Mouse (Mus musculus): ENCODE measurements around the gene Hmgcl.

Gene Hmgcl

DNA sequence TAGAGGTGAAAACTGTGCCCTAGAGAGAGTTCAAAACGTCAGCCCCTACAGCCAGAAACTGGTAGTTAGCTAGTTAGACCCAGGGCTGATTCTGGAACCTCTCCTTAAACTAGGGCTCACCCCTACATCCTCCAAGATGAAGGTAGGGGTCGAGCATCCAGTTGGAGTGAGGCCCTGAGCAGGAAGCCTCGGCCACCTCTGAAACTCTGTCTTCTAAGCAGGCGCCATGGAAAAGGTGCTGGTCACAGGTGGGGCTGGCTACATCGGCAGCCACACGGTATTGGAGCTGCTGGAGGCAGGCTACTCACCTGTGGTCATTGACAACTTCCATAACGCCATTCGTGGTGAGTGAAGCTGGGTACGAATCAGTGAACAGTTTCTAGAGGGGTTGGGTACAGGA lies 18.9 kb downstream of the Hmgcl start:
- TF ChIP-seq GATA4 (IDR thresholded peaks at IDR 0.05; ENCODE audit: insufficient replicate concordance, low read length) = no peak

DNA sequence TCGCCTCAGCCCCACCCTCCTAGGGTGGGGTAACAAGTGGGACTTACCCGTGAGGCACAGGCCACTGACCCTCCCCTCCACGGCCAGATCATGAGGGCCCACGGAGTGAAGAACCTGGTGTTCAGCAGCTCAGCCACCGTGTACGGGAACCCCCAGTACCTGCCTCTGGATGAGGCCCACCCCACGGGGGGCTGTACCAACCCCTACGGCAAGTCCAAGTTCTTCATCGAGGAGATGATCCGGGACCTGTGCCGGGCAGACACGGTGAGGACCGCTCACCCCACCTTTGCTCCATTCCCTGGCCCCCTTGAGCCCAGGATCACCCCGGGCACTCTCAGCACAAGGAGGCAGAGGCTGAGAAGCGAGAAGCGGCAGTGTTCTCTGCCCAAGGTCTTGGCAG lies 20.0 kb downstream of the Hmgcl start:
- TF ChIP-seq GATA4 (IDR thresholded peaks at IDR 0.05; ENCODE audit: insufficient replicate concordance, low read length) = no peak

DNA sequence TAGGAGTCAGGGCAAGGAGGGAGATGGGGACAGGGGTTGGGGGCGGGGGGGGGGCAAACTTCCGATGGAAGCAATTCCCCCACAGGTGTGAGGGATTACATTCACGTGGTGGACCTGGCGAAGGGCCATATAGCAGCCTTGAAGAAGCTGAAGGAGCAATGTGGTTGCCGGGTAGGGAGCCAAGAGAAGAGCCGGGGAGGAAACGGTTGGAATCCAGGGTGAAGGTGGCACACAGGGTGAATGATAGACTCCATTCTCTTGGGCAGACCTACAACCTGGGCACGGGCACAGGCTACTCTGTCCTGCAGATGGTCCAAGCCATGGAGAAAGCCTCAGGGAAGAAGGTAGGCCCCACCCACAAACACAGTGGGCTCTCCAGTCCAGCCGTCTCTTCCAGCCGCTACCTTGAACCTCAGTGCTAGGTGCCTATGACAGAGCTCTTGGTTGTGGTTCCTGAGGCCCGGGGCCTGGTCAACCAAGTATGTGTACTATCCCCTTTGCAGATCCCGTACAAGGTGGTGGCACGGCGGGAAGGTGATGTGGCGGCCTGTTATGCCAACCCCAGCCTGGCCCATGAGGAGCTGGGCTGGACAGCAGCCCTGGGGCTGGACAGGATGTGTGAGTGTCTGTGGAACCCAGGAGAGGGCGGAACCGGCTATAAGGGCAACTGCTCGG lies 21.0 kb downstream of the Hmgcl start:
- no peak for TF ChIP-seq GATA4 (IDR thresholded peaks at IDR 0.05; ENCODE audit: insufficient replicate concordance, low read length)

DNA sequence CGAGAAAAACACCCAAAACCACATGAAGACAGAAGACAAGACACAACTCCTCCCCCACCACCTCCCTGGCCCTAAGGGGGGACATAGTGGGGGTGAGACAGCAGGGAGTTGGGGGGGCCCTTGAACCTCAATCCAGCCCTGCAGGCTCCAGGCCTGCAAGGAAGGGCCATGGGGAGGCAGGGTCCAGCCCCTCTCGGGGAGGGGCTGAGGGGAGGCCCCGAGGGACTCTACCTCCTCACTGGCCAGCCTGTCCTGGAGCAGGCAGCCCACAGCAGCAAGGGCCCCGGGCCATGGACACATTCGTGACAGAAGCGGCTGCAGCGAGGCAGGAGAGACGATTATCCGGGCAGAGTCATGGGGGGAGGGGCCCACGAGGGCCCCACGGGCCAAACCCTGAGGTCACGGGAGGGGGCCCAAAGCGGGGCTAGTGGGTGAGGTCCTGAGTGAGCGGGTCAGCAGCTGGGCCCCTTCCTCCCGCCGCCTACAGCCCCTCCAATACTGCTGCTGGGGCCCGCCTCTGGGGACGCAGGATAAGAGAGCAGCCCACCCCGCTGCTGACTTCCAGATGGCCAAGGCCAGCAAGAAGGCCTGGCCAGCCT lies 22.1 kb downstream of the Hmgcl start:
- no peak for TF ChIP-seq GATA4 (IDR thresholded peaks at IDR 0.05; ENCODE audit: insufficient replicate concordance, low read length)

DNA sequence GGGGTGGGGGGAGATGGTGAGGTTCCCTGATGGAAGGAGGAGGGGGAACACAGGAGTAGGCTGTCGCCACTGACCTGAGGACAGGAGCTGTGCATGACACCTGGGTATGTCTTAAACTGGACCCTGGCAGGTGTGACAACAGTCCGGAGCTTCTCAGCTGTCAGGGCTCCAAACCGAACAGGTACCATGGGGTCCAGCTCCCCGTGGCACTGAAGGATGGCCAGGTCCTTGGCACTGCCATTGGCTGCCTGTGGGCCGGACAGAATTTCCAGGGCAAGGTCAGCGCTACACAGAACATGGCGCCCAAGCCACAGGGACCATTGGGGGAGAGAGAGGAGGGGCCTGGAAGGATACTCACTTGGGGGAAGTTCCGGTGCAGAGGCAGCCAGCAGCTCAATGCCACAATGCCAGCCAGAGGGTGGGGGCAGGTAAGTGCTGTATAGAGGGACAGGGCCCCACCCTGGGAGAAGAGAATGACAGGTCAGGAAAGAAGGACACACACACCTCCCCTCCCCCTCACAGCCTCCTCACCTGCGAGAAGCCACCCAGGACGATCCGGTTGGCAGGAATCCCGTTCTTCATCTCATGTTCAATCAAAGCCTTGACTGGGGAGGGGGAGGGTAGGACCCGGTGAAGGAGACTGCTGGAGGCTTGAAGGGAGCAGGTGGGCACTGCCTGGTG lies 23.0 kb downstream of the Hmgcl start:
- no peak for TF ChIP-seq GATA4 (IDR thresholded peaks at IDR 0.05; ENCODE audit: insufficient replicate concordance, low read length)

DNA sequence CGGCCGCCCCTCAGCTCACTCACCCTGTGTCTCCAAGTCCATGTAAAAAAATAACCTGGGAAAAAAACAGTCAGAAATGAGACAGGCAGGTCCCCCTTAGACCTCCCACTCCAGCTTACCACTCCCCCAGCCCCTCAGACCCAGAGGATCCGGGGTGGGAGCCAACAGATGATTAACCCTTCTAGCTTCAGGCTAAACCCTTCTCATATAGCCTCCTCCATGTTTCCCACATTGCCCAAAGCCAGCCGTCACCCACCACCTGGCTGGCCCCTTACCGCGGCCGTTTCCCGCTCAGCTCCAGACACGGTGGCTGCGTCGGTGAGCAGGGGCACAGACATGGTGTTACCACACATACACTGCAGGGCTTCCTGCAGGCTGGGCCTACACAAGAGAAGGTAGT lies 24.3 kb downstream of the Hmgcl start:
- TF ChIP-seq GATA4 (IDR thresholded peaks at IDR 0.05; ENCODE audit: insufficient replicate concordance, low read length) = no peak

DNA sequence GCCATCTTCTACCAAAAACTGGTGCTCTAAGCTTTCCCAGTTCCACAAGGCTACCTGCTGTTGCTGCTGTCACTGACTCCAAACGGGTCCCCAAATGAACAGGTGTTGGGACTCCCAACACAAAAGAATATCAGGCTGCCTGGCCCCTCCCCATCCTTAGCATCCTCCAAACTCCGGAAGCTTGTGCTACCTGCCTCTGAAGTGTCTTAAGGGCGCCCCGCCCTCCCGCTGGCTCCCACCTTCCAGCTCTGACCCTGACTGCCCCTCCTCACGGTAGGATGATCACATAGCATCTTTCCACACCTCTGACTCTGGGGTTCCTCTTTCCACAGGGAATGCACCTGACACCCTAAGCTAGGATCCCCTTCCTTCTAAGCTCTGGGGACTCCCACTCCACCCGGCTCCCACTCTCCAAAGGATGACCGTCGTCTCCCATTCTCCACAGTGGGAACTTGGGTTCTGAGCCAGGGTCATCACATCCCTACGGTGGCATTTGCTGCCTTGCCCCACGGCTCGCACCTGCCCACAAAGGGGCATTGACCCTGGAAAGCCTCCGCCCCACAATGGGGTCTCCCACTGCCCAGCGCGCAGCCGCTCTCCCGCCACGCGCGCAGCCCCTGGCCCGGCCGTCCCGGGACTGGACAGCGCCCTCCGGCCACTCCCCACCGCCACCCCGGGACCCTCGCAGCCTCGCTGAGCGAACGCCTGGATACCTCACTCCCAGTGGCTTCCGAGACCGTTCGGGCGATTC lies 25.7 kb downstream of the Hmgcl start:
- no peak for TF ChIP-seq GATA4 (IDR thresholded peaks at IDR 0.05; ENCODE audit: insufficient replicate concordance, low read length)

DNA sequence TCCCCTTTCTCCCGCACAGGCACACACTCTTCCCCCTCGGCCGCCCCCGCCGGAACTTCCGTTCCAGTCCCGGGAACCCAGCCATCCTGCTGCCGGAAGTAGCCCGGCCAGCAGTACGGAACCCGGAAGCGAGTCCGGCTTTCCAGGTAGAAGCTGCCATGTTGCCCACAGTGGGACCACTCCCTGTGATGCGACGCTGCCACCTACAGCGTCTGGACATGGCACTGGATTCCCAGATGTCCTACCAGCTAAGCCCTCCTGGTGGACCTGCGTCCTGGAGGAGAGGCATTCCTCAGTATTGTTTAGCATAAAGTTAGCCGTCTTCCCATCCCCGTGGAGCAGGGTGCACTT lies 26.3 kb downstream of the Hmgcl start, which contains the start of gene Lypla2:
Gene Lypla2 (minus strand): TSS at position 71 of the 351 bp plus-strand sequence.
- TF ChIP-seq GATA4 (IDR thresholded peaks at IDR 0.05; ENCODE audit: insufficient replicate concordance, low read length) = no peak

DNA sequence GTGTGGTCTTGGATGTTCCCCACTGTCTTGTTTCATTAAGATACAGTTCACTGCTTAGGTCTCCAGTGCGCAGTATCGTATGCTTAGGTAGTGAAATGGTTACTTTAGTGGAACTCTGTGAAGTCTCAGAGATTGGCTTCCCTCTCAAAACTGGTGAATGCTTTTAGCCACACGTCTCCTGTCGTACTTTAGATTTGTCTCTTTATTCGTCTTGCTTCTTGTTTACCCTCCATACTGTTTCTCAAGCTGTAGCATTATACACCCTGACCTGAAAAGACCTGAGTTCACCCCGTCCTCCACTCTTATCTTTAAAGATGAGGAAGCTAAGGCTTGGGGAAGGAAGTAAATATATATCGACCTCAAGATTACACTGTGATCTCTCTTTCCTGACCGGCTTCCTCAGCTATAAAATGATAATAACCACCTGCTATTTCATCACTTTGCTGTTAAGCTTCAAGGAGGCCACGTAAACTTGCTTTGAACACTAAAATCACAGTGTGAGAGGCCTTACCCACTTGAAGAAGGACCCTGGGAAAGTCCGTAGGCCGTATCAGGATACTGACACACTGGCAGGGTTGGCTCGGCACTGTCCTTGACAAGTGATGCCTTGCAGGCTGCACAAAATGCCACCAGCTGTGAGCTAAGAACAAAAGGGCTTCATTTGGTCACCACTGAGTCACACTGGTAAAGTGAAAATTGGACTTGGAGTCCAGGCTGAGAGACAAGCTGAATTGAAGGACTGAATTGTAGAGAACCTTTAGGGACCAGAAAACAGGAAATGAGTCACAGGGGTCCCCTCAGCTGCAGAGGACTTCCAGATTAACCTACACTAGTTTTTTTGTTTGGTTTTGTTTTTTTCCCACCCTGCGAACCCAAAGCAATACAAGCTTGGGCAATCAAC lies 26.9 kb downstream of the Hmgcl start:
- TF ChIP-seq GATA4 (IDR thresholded peaks at IDR 0.05; ENCODE audit: insufficient replicate concordance, low read length) = no peak

DNA sequence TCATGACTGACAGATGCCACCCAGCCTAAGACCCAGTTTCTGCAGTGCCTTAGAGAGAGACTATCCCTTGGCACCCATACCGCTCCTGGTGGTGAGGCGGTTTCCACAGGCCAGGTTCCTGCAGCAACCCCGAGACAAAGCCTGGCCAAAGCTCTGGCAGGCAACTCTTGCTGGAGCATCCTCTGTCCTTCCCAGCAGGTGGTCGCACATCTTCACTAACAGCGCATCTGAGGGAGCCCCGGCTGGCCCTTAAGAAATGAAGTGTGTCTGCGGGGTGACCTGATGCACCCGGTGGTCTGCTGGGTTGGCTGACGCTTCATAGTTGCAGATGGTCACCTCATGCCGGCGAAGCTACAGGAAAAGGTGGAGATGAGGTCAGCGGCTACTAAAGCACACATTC lies 29.9 kb downstream of the Hmgcl start:
- TF ChIP-seq GATA4 (IDR thresholded peaks at IDR 0.05; ENCODE audit: insufficient replicate concordance, low read length) = no peak

DNA sequence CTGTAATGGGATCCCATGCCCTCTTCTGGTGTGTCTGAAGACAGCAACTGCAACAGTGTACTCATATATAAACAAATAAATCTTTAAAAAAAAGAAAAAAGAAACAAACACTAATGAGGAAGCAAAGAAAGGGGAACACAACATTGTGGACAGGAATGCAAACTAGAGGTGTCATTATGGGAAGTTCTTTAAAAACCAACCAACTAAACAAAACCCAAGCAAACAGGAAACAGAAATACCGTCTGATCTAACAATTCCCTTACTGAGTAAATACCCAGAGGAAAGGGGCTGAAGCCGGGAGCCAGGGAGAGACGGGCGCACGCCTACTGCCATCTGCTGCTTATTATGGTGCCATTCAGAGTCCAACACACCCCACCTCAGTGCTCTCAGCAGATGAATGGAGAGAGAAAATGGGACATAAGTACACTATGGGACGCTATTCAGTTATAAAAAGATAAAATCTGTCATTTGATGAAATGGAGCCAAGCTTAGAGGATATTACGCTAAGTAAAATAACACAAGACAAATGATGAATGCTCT lies 35.3 kb downstream of the Hmgcl start:
- TF ChIP-seq GATA4 (IDR thresholded peaks at IDR 0.05; ENCODE audit: insufficient replicate concordance, low read length) = no peak

DNA sequence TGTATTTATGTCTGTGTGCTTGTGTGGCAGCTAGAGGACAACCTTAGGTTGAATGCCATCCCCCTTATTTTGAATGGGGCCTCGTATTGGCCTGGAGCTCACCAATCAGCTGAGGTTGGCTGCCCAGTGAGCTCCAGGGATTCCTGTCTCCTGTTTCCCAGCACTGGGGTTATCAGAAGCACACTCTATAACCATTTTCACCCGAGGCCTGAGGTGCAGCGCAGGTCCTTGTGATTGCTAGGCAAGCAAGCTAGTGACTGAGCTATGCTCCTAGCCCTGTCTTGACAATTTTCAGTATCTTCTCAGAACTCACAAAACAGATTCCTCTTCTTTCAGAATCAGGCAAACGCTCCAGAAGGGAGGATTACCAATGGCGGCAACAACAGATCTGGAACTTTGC lies 38.3 kb downstream of the Hmgcl start:
- no peak for TF ChIP-seq GATA4 (IDR thresholded peaks at IDR 0.05; ENCODE audit: insufficient replicate concordance, low read length)

DNA sequence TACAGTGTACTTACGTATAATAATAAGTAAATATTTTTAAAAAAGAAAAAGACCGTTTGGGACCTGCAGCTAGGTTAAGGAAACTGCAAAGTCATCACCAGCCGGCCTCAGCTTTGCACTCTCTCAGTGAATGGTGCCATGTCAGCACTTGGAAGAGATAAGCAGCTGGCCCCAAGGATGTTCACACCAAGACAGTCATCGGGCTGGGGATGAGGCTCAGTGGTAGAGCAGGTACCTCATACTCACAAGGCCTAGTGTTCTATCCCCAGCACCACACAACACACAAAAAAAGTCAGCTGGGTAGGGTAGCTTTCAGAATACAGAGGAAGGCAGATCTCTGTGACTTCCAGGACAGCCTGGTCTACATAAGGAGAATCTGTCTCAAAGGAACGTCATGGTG lies 38.9 kb downstream of the Hmgcl start:
- no peak for TF ChIP-seq GATA4 (IDR thresholded peaks at IDR 0.05; ENCODE audit: insufficient replicate concordance, low read length)

DNA sequence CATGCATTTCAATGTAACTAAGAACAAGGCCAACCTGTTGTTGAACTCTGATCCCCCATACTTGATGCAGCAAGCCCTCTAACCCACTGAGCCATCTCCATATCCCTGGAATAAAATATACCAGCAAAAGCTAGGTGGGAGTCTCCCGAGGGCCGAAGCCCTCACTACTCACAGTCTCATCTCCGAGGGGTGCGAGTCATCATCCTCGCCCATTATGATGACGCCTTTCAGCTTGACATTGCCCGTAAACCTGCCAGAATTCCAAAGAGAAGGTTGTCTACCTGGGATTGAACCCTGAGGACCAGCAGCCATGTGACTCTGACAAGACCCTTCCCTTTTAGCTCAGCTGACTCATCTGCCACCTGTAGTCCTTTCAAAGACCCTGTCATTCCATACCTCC lies 39.5 kb downstream of the Hmgcl start:
- no peak for TF ChIP-seq GATA4 (IDR thresholded peaks at IDR 0.05; ENCODE audit: insufficient replicate concordance, low read length)
